Mouse (Mus musculus): ENCODE data around the gene Hist1h4c.

The Hist1h4c gene

GRCm38 (mm10) chr13:23698300-23698693 is at the start of gene Hist1h4c:
TSS of gene Hist1h4c (minus strand) at chr13:23698454.
- in situ Hi-C loops (cut with MboI) = loop anchor here (5.0 to 25.0 kb wide), 2 partner anchors 39 to 111 kb away; partner anchors contain the start of genes Hist1h1c, Hist1h3d and Hist1h4d

DNA sequence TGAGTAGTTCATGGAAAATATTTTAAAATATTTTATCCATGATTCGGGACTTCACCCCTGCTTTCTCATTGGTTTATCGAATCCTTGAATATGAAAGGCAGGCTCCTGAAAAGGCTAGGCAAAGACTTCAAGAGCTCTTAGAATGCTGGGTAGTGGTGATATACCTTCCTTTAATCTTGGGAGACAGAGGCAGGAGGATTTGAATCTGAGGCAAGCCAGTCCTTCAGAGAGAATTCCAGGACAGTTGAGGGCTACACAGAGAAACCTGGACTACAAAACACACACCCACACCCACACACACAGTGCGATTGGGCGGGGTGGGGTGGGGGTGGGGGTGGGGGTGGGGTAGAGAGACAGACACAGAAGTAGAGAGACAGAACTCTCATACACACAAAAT is 49.6 kb upstream of the Hist1h4c start:
- in situ Hi-C loops (cut with MboI) = loop anchor here (10.0 kb wide), 3 partner anchors 193 to 1923 kb away; partner anchors contain the start of genes Hist1h1d, Hist1h2ah, Hist1h2bk and Hist1h4f

- in situ Hi-C loops (cut with MboI) = loop anchor here (10.0 kb wide), 3 partner anchors 192 to 1922 kb away; partner anchors contain the start of genes Hist1h1d, Hist1h2ah, Hist1h2bk and Hist1h4f
Observed at GRCm38 (mm10) chr13:23747081-23747891, 49.0 kb upstream of the Hist1h4c start.

- in situ Hi-C loops (cut with MboI) = loop anchor here (10.0 kb wide), 3 partner anchors 192 to 1922 kb away; partner anchors contain the start of genes Hist1h1d, Hist1h2ah, Hist1h2bk and Hist1h4f
Observed at GRCm38 (mm10) chr13:23746201-23747080, 48.2 kb upstream of the Hist1h4c start, which contains the start of gene Hist1h2bb. TSS of gene Hist1h2bb (plus strand) at chr13:23746734.

DNA sequence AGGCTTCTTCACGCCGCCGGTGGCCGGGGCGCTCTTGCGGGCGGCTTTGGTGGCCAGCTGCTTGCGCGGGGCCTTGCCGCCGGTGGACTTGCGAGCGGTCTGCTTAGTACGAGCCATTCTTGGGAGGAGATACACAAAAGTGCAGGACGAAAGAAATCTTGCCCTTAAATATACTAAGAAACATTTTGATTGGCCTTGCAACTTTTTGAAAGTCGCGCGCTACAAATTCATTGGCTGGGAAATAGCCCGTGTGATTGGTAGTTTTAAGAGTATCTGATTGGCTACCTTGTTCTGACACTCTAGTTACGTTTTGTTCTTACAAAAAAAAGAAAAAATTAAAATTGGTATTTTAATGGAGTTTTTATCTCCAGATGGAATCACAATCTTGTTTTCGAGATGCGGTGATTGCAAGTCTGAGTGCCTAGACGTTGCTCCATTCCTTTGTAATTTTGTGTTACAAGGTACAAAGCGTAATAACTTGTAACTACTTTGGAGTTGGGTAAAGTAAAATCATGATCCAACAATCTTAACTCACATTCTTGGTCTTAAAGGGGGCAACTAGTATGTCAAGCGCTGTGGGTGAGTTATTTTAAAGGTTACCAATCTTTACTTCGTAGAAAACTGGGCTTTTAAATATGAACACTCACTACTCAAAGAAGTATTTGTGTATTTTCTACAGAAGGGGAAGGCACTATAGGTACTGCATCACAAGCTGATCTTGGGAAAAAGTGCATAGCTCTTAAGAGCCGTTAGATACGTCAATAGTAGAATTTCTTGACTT is 47.3 kb upstream of the Hist1h4c start, which contains the start of gene Hist1h3c:
Gene Hist1h3c, minus strand, starts transcription at position 222 of the 781 bp plus-strand sequence.
- in situ Hi-C loops (cut with MboI) = loop anchor here (10.0 kb wide), 3 partner anchors 191 to 1921 kb away; partner anchors contain the start of genes Hist1h1d, Hist1h2ah, Hist1h2bk and Hist1h4f

- in situ Hi-C loops (cut with MboI) = loop anchor here (5.0 to 10.0 kb wide), 4 partner anchors 162 to 1920 kb away; partner anchors contain the start of genes Hist1h1d, Hist1h2ah, Hist1h2bk and Hist1h4d
Observed at GRCm38 (mm10) chr13:23744421-23745380, 46.4 kb upstream of the Hist1h4c start.

- in situ Hi-C loops (cut with MboI) = loop anchor here (5.0 to 10.0 kb wide), 4 partner anchors 162 to 1919 kb away; partner anchors contain the start of genes Hist1h1d, Hist1h2ah, Hist1h2bk and Hist1h4d
Observed at GRCm38 (mm10) chr13:23743963-23744362, 45.7 kb upstream of the Hist1h4c start.

DNA sequence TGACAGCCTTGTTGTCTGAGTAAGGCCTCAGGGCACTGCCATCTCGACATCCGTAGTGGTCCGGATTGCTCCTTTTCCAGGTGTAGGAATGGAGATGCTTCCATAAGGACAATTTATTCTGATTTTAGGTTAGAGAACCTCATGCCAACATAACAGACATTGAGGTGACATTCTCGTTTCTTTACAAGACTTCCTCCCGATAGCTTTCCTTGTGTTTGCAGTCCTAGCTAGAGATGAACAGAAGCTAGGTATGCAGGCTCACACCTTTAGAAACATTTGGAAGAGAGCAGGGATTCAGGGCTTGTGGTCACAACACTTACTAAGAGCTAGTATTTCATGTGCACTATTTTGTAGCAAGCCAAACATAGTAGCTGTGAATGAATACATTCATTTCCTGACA is 45.0 kb upstream of the Hist1h4c start:
- in situ Hi-C loops (cut with MboI) = loop anchor here (5.0 to 10.0 kb wide), 4 partner anchors 161 to 1918 kb away; partner anchors contain the start of genes Hist1h1d, Hist1h2ah, Hist1h2bk and Hist1h4d

- in situ Hi-C loops (cut with MboI) = loop anchor here (5.0 to 10.0 kb wide), 4 partner anchors 160 to 1917 kb away; partner anchors contain the start of genes Hist1h1d, Hist1h2ah, Hist1h2bk and Hist1h4d
Observed at GRCm38 (mm10) chr13:23742007-23742406, 43.8 kb upstream of the Hist1h4c start.

DNA sequence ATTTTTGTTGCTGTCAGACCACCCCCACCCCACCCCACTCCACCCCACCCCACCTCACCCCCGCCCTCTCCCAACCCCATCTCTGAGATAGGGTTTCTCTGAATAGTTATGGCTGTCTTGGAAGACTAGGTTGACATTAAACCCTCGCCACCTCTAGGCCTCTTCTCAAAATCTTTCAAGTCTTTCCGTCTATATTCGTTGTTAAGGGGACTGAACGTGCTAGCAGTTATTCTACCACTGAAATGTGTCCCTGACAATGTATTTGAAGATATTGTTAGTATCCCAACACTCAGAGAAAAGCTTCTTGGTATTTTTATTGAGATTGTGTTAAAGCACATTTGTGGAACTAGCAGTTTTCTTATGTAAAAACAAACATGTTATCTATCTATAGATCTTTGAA is 42.7 kb upstream of the Hist1h4c start:
- in situ Hi-C loops (cut with MboI) = loop anchor here (5.0 to 10.0 kb wide), 4 partner anchors 159 to 1916 kb away; partner anchors contain the start of genes Hist1h1d, Hist1h2ah, Hist1h2bk and Hist1h4d

GRCm38 (mm10) chr13:23740256-23740840 is 42.1 kb upstream of the Hist1h4c start:
- in situ Hi-C loops (cut with MboI) = loop anchor here (5.0 to 10.0 kb wide), 4 partner anchors 158 to 1916 kb away; partner anchors contain the start of genes Hist1h1d, Hist1h2ah, Hist1h2bk and Hist1h4d

DNA sequence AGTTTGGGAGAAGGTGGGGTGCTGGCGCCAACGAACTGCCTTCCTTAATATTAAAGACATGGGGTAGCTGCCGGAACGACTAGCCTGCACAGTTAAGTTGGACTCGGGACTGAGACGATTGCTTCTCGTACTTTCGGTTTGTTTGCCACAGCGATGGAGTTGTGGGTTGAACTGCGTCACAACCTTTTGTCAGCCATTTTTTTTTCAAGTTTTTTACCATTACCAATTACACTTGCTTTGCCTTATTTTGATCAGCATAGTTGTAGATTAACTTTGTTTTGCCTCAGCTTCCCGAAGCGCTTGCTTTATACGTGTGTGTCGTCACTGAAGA is 41.6 kb upstream of the Hist1h4c start:
- in situ Hi-C loops (cut with MboI) = loop anchor here (5.0 to 10.0 kb wide), 5 partner anchors 43 to 1915 kb away; partner anchors contain the start of genes Hist1h1d, Hist1h1t, Hist1h2ah and Hist1h2bk

DNA sequence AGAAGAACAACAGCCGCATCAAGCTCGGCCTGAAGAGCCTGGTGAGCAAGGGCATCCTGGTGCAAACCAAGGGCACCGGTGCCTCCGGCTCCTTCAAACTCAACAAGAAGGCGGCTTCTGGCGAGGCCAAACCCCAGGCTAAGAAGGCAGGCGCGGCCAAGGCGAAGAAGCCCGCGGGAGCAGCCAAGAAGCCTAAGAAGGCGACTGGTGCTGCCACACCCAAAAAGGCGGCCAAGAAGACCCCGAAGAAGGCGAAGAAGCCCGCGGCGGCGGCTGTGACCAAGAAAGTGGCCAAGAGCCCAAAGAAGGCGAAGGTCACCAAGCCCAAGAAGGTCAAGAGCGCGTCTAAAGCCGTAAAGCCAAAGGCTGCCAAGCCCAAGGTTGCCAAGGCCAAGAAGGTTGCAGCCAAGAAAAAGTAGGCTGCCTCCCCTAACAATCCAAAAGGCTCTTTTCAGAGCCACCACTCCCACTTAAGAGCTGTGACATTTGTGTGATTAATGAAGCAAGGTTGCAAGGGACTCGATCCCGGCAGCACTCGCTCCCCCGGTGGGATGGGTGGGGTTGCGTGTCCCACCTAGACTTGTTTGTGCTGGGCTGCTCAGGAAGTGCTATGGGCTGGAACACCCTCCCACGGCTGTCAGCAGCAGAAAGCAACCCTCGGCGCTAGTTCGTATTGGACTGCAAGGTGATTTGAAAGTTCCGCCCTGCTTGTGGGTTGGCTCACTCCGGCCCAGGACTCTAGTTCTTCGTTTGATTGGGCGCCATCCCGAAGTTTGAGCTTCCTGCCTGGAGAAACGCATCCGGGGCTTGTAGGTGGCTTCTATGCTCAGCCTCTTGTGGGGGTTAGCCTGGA is 41.0 kb upstream of the Hist1h4c start:
- in situ Hi-C loops (cut with MboI) = loop anchor here (5.0 kb wide), 1 partner anchor 42 kb away; the partner anchor contains the start of genes Hist1h1t and Hist1h4c

- in situ Hi-C loops (cut with MboI) = loop anchor here (5.0 kb wide), 1 partner anchor 41 kb away; the partner anchor contains the start of genes Hist1h1t and Hist1h4c
Observed at GRCm38 (mm10) chr13:23738677-23739068, 40.4 kb upstream of the Hist1h4c start, which contains the start of gene Hist1h1c. TSS of gene Hist1h1c (plus strand) at chr13:23738808.

DNA sequence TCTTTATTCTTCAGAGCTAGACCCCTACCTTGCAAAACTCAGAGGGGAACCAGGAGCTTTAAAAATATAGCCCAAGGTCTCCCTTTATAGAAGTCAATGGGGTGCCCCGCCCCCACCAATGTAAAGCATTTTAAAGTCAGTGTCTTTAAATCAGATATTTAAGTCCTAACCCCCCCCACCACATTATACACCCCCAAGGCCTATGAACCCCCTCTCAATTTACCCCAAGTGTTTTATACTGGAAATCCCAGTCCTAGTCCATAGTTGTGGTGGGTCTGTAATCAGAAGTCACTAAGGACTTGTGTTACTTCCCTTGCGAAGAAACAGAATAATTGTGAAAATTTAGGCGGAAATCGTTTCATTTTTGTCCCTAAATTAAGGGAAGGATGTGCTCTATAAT is 39.8 kb upstream of the Hist1h4c start:
- in situ Hi-C loops (cut with MboI) = loop anchor here (5.0 kb wide), 1 partner anchor 41 kb away; the partner anchor contains the start of genes Hist1h1t and Hist1h4c

GRCm38 (mm10) chr13:23737091-23737490 is 38.8 kb upstream of the Hist1h4c start:
- in situ Hi-C loops (cut with MboI) = loop anchor here (5.0 kb wide), 1 partner anchor 40 kb away; the partner anchor contains the start of genes Hist1h1t and Hist1h4c

DNA sequence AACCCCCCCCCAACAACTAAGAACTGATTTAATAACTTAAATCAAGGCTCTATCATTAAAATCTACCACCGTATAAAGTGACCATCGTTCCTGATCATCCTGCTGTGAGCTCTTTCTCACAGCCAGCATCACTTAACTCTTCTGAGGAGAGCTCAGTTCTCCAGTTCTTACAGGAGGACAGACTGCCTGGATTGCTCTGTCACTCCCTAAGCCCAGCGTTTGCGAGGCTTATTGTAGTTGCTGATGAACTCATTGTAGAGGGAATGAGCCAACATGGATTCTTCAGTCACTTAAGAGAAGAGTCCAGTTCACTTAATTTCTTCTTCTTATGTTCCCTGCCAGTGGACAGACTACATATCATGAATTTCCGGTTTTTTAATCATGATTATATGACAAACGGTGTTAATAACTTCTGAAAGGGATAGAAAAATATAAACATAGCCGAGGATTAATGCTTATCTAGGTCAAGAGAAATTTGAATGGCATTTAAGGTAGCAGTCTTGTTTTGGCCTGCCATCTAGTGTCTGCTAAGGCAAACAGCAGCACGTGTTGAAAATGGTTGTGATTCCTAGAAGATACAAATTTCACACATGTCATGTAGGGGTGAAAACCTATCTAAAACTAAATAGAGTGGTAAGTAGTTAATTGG is 34.0 kb upstream of the Hist1h4c start:
- in situ Hi-C loops (cut with MboI) = no loop called here

Data from mature B cell (primary cell).